Mouse (Mus musculus): Measurements from ENCODE around the gene Wdr93. TPM values are rescaled to one million over a fixed set of nuclear protein-coding genes. Genes with fewer than 3 reads are reported as not detected.
"Not testable (repeated sequence)": the region's sequence is repeated elsewhere in the genome, so short reads cannot be mapped to it uniquely, and the experiment has no call there.

The Wdr93 gene
- polyA plus RNA-seq, 1 experiment from 2014 or later, result 0.21 TPM

- Histone ChIP-seq H3K27ac (replicated peaks; ENCODE audit: low read depth, low read length) (no peak overlapping the region), H3K27me3 (ENCODE audit: control insufficient read depth, insufficient read depth, low read length) (no peaks in the 10 kb centered on the region), H3K4me2 (ENCODE audit: low read depth, low read length) (0 out of 2 replicates have a peak overlapping the region, but pooled peaks have one; percentile 5), H3K4me3 (ENCODE audit: low read depth, low read length) (no peak overlapping the region), H3K4me1 (ENCODE audit: control insufficient read depth, insufficient read depth, low read length) (no peaks in the 10 kb centered on the region), H3K9me3 (replicated peaks; ENCODE audit: control insufficient read depth, low read length) (no peaks in the 10 kb centered on the region), H3K9ac (replicated peaks; ENCODE audit: low read length) (0 out of 2 replicates have a peak overlapping the region, but pooled peaks have one; percentile 7), H3K36me3 (replicated peaks; ENCODE audit: control insufficient read depth, insufficient read depth, low read depth, low read length) (no peaks in the 10 kb centered on the region)
- DNase-seq (ENCODE audit: low spot score) (peak; percentile 86), ATAC-seq (replicated peaks; ENCODE audit: insufficient number of reproducible peaks, low FRiP score, low TSS enrichment, low read depth) (peak; percentile 81; the same call in 1 of the 2 replicates)
- WGBS, result 29% methylated on average over 16 of the region's 16 CpGs
Measured at GRCm38 (mm10) chr7:79780647-79781626, 38.0 kb downstream of the Wdr93 start.

GRCm38 (mm10) chr7:79781826-79782515 is 39.0 kb downstream of the Wdr93 start:
- H3K4me1 ChIP-seq (ENCODE audit: control insufficient read depth, insufficient read depth, low read length), result no peaks in the 10 kb centered on the region
- H3K9ac ChIP-seq (replicated peaks; ENCODE audit: low read length), result no peak overlapping the region
- no peaks in the 10 kb centered on the region for H3K9me3 ChIP-seq (replicated peaks; ENCODE audit: control insufficient read depth, low read length)
- DNase-seq (ENCODE audit: low spot score) (no peak), ATAC-seq (replicated peaks; ENCODE audit: insufficient number of reproducible peaks, low FRiP score, low TSS enrichment, low read depth) (no peak)
- 76% methylated on average over 11 of the region's 11 CpGs for WGBS
- H3K4me3 ChIP-seq (ENCODE audit: low read depth, low read length), result no peak overlapping the region
- H3K27ac ChIP-seq (replicated peaks; ENCODE audit: low read depth, low read length), result no peak overlapping the region
- no peaks in the 10 kb centered on the region for H3K27me3 ChIP-seq (ENCODE audit: control insufficient read depth, insufficient read depth, low read length)
- no peaks in the 10 kb centered on the region for H3K36me3 ChIP-seq (replicated peaks; ENCODE audit: control insufficient read depth, insufficient read depth, low read depth, low read length)
- no peak overlapping the region for H3K4me2 ChIP-seq (ENCODE audit: low read depth, low read length)

- WGBS, result 84% methylated on average over 2 of the region's 2 CpGs
- no peak overlapping the region for H3K27ac ChIP-seq (replicated peaks; ENCODE audit: low read depth, low read length)
Measured at GRCm38 (mm10) chr7:79782516-79782855, 39.5 kb downstream of the Wdr93 start.

DNA sequence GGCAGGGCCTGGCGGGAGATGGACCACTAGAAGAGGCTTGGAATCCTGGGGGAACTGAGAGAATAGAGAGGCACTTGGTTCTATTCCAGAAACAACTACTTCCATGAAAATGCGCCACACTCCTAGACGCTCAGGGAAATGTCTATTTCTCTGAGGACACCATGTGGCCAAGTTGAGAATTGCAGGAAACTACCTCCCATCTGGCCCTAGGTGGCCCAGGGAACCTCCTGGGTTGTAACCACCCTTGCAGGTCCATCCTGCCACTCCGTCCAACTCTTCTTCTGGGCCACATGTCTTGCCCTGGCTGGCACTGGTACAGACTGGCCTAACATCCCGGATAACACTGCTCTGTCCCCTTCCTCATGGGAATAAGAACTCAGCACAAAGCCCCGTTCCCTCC is 43.3 kb downstream of the Wdr93 start:
- 17% methylated on average over 6 of the region's 6 CpGs for WGBS
- Histone ChIP-seq H3K9me3 (replicated peaks; ENCODE audit: control insufficient read depth, low read length) (no peaks in the 10 kb centered on the region), H3K27ac (replicated peaks; ENCODE audit: low read depth, low read length) (no peak overlapping the region), H3K27me3 (ENCODE audit: control insufficient read depth, insufficient read depth, low read length) (peaks cover 2% of the 10 kb centered on the region), H3K9ac (replicated peaks; ENCODE audit: low read length) (no peak overlapping the region), H3K4me3 (ENCODE audit: low read depth, low read length) (no peak overlapping the region), H3K36me3 (replicated peaks; ENCODE audit: control insufficient read depth, insufficient read depth, low read depth, low read length) (no peaks in the 10 kb centered on the region), H3K4me2 (ENCODE audit: low read depth, low read length) (no peak overlapping the region), H3K4me1 (ENCODE audit: control insufficient read depth, insufficient read depth, low read length) (no peaks in the 10 kb centered on the region)
- no peak; the same call in 1 of the 2 replicates for ATAC-seq (replicated peaks; ENCODE audit: insufficient number of reproducible peaks, low FRiP score, low TSS enrichment, low read depth)
- peak; percentile 88 for DNase-seq (ENCODE audit: low spot score)

More at GRCm38 (mm10) chr7:79782516-79782855, 39.5 kb downstream of the Wdr93 start:
- ATAC-seq (replicated peaks; ENCODE audit: insufficient number of reproducible peaks, low FRiP score, low TSS enrichment, low read depth), result no peak
- Histone ChIP-seq H3K4me2 (ENCODE audit: low read depth, low read length) (no peak overlapping the region), H3K36me3 (replicated peaks; ENCODE audit: control insufficient read depth, insufficient read depth, low read depth, low read length) (no peaks in the 10 kb centered on the region), H3K4me3 (ENCODE audit: low read depth, low read length) (no peak overlapping the region), H3K27me3 (ENCODE audit: control insufficient read depth, insufficient read depth, low read length) (no peaks in the 10 kb centered on the region), H3K4me1 (ENCODE audit: control insufficient read depth, insufficient read depth, low read length) (no peaks in the 10 kb centered on the region), H3K9me3 (replicated peaks; ENCODE audit: control insufficient read depth, low read length) (no peaks in the 10 kb centered on the region), H3K9ac (replicated peaks; ENCODE audit: low read length) (no peak overlapping the region)
- DNase-seq (ENCODE audit: low spot score), result no peak

GRCm38 (mm10) chr7:79789812-79790211 is 46.8 kb downstream of the Wdr93 start:
- 21% methylated on average over 2 of the region's 2 CpGs for WGBS

GRCm38 (mm10) chr7:79792635-79793421 is 49.9 kb downstream of the Wdr93 start:
- 3% methylated on average over 80 of the region's 80 CpGs for WGBS
- Histone ChIP-seq H3K36me3 (replicated peaks; ENCODE audit: control insufficient read depth, insufficient read depth, low read depth, low read length) (no peaks in the 10 kb centered on the region), H3K9me3 (replicated peaks; ENCODE audit: control insufficient read depth, low read length) (no peaks in the 10 kb centered on the region), H3K4me2 (ENCODE audit: low read depth, low read length) (peak overlapping the region; percentile 84), H3K9ac (replicated peaks; ENCODE audit: low read length) (peak overlapping the region; percentile 51), H3K4me1 (ENCODE audit: control insufficient read depth, insufficient read depth, low read length) (no peaks in the 10 kb centered on the region), H3K27ac (replicated peaks; ENCODE audit: low read depth, low read length) (no peak overlapping the region), H3K4me3 (ENCODE audit: low read depth, low read length) (peak overlapping the region; percentile 42), H3K27me3 (ENCODE audit: control insufficient read depth, insufficient read depth, low read length) (peaks cover 32% of the 10 kb centered on the region)
- ATAC-seq (replicated peaks; ENCODE audit: insufficient number of reproducible peaks, low FRiP score, low TSS enrichment, low read depth), result no peak
- peak; percentile 66 for DNase-seq (ENCODE audit: low spot score)

More at GRCm38 (mm10) chr7:79789812-79790211, 46.8 kb downstream of the Wdr93 start:
- not testable (repeated sequence) for H3K9ac ChIP-seq (replicated peaks; ENCODE audit: low read length); H3K4me3 ChIP-seq (ENCODE audit: low read depth, low read length); H3K4me1 ChIP-seq (ENCODE audit: control insufficient read depth, insufficient read depth, low read length); H3K27ac ChIP-seq (replicated peaks; ENCODE audit: low read depth, low read length); ATAC-seq (replicated peaks; ENCODE audit: insufficient number of reproducible peaks, low FRiP score, low TSS enrichment, low read depth); DNase-seq (ENCODE audit: low spot score); H3K36me3 ChIP-seq (replicated peaks; ENCODE audit: control insufficient read depth, insufficient read depth, low read depth, low read length); H3K9me3 ChIP-seq (replicated peaks; ENCODE audit: control insufficient read depth, low read length); H3K4me2 ChIP-seq (ENCODE audit: low read depth, low read length)
- H3K27me3 ChIP-seq (ENCODE audit: control insufficient read depth, insufficient read depth, low read length), result peaks cover 32% of the 10 kb centered on the region

DNA sequence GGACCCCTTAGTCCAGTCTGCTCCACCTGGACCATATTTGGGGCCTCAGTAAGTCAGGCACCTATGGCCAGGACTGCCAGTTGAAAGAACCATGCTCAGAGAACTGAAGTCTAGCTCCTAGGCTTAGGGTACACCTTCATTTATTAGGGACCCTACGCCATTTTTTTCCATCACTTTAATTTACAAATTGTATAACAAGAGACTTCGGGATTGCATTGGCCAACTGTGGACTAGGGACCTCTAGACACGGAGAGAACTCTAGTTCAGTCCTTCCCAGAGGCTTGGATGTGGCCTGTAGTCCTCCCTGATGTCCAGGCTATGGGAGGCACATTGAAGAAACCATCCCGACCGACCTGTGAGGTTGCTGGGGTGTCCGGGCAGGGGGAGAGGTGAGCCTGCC is 50.7 kb downstream of the Wdr93 start, which contains the start of gene Mesp1:
Gene Mesp1, minus strand, starts transcription at position 101 of the 400 bp plus-strand sequence.
- Histone ChIP-seq H3K4me2 (ENCODE audit: low read depth, low read length) (peak within 1 kb of the TSS; percentile 84), H3K27ac (replicated peaks; ENCODE audit: low read depth, low read length) (no peak within 1 kb of the TSS), H3K36me3 (replicated peaks; ENCODE audit: control insufficient read depth, insufficient read depth, low read depth, low read length) (no peaks in the 10 kb centered on the region), H3K27me3 (ENCODE audit: control insufficient read depth, insufficient read depth, low read length) (peaks cover 32% of the 10 kb centered on the region), H3K4me3 (ENCODE audit: low read depth, low read length) (peak within 1 kb of the TSS; percentile 42), H3K9ac (replicated peaks; ENCODE audit: low read length) (peak within 1 kb of the TSS; percentile 51), H3K9me3 (replicated peaks; ENCODE audit: control insufficient read depth, low read length) (no peaks in the 10 kb centered on the region), H3K4me1 (ENCODE audit: control insufficient read depth, insufficient read depth, low read length) (no peaks in the 10 kb centered on the region; the same call in 1 of the 2 replicates)
- ATAC-seq (replicated peaks; ENCODE audit: insufficient number of reproducible peaks, low FRiP score, low TSS enrichment, low read depth) (no peak), DNase-seq (ENCODE audit: low spot score) (no peak)
- WGBS, result 74% methylated on average over 6 of the region's 6 CpGs
